Mouse (Mus musculus) bone marrow macrophage, adult 2 months (primary cell): ENCODE data around the gene Taf8. TPM values are rescaled to one million over a fixed set of nuclear protein-coding genes. Genes with fewer than 3 reads are reported as not detected.

Experiments used
- H3K27ac ChIP-seq: 2 replicates; pipeline ENCODE4 v1.5.1; 2012; ENCODE audit warnings: low read depth, low read length; ENCODE audit not compliant: insufficient read depth
- H3K4me1 ChIP-seq: 2 replicates; pipeline ENCODE4 v1.6.1; 2012; ENCODE audit warnings: low read length; ENCODE audit not compliant: control insufficient read depth, insufficient read depth
- H3K4me3 ChIP-seq: 2 replicates; pipeline ENCODE4 v1.5.1; 2012; ENCODE audit warnings: mild to moderate bottlenecking, low read length, moderate library complexity; ENCODE audit not compliant: insufficient read depth
- CTCF ChIP-seq: IDR thresholded peaks from 2 replicates; pipeline ENCODE4 v1.5.1; 2012; ENCODE audit warnings: low read depth, mild to moderate bottlenecking, low read length, moderate library complexity
- POLR2A ChIP-seq: IDR thresholded peaks from 2 replicates; pipeline ENCODE4 v1.6.1; 2012; ENCODE audit warnings: mild to moderate bottlenecking, low read depth, low read length, borderline replicate concordance
- polyA plus RNA-seq: library from polyadenylated mRNA; stranded (reverse); fragments of >200 nt; gene quantifications from 2 replicates; pipeline ENCODE4 v1.2.4, GENCODE M21; 2012; ENCODE audit not compliant: missing spikeins, insufficient read depth, insufficient read length

The Taf8 gene
- polyA plus RNA-seq, 1 experiment: 30.1 TPM

DNA sequence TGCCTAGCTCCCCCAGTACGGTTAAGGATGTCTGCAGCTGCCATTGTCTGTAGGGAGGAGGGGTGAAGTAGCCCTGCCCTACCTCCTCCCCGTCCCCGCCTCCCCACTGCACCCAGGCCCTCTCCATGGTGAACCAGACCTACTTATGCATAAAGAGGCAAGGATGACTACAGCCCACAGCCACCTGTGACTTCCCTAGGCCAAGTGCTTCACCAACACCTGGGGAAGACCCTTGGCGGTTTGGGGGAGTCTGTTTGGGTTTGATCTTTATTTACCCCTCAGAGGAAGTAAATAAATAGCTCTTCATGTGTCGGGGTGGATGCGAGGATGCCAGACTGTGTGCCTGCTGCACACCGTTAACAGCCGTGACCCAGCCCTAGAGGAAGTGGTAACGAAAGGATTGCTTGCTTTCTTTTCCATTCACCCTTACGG, 29.3 kb upstream of the Taf8 start:
- no peak overlapping the region for H3K27ac ChIP-seq
- peaks cover 9% of the 10 kb centered on the region for H3K4me1 ChIP-seq
- H3K4me3 ChIP-seq: no peak overlapping the region

DNA sequence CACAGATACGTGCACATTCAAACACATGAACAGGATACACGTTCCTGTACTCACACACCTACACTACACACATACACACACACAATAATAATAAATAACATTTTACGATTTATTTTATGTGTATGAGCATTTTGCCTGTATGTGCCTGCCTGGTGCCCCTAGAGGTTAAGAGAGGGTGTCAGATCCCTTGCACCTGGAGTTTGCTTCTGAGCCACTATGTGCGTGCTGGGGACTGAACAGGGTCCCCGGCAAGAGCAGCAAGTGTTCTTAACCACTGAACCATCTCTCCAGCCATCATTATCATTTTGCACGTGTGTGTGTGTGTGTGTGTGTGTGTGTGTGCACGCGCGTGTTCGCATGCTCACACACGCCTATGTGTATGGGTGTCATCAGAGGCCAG, 27.5 kb upstream of the Taf8 start:
- Histone ChIP-seq H3K27ac (no peak overlapping the region), H3K4me1 (peaks cover 13% of the 10 kb centered on the region), H3K4me3 (no peak overlapping the region)
- TF ChIP-seq POLR2A (no peak), CTCF (no peak)

More for the DNA sequence above, 29.3 kb upstream of the Taf8 start:
- no peak for TF ChIP-seq CTCF
- no peak for TF ChIP-seq POLR2A

DNA sequence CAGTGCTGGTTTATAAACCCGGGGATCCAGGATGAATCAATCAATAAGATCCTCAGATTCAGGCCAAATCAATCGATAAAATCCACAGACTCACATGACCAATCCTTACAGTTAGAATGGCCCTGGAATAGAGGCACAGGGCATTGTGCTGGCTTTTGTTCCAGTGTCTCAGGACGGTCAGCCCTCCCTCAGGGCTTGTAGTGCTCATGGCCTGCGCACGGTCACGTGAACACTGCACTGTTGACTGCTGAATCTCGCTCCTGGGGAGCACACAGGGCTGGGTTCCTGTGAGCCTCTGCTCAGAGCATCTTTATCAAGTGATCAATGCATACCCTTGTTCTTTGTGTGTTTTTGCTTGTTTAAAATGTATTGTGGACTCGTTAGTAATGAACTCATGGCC, 26.8 kb upstream of the Taf8 start:
- no peak overlapping the region for H3K4me3 ChIP-seq
- no peak overlapping the region for H3K27ac ChIP-seq
- H3K4me1 ChIP-seq: peaks cover 19% of the 10 kb centered on the region
- TF ChIP-seq CTCF: no peak
- no peak for TF ChIP-seq POLR2A

DNA sequence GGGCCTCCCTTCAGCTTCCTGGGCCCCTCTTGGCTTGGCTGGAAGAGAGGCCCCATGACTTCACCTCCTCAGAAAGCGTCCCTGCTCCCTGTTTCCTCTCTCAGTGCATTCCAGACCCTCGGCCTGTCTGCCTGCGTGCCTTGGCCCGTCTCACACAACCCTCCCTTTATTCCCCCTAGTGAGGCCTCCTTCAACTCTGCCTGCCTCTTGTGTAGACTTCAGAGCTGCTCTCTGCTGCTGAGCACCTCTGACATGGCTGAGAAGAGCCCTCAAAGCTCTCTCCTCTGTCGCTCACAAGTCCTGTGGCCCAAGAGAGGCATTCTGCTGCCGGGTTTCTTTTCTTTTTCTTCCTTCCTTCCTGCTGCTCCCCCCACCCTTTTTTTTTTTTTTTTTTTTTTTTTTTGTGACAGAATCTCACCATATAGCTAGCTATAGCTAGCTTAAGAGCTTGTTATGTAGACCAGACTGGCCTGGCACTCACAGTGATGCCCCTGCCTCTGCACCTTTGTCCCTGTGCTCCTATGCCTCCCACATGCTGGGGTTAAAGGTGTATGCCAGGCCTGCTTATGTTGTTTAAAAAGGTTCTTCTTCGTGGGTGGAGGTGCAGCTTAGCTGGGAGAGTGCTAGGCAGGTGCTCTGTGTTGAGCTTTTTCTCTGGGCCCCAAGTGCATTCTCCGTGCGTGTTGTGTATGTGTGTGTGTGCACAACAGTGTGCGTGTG, 25.6 kb upstream of the Taf8 start:
- H3K4me1 ChIP-seq: peaks cover 29% of the 10 kb centered on the region
- H3K27ac ChIP-seq: no peak overlapping the region
- H3K4me3 ChIP-seq: no peak overlapping the region
- no peak for TF ChIP-seq POLR2A
- TF ChIP-seq CTCF: no peak

DNA sequence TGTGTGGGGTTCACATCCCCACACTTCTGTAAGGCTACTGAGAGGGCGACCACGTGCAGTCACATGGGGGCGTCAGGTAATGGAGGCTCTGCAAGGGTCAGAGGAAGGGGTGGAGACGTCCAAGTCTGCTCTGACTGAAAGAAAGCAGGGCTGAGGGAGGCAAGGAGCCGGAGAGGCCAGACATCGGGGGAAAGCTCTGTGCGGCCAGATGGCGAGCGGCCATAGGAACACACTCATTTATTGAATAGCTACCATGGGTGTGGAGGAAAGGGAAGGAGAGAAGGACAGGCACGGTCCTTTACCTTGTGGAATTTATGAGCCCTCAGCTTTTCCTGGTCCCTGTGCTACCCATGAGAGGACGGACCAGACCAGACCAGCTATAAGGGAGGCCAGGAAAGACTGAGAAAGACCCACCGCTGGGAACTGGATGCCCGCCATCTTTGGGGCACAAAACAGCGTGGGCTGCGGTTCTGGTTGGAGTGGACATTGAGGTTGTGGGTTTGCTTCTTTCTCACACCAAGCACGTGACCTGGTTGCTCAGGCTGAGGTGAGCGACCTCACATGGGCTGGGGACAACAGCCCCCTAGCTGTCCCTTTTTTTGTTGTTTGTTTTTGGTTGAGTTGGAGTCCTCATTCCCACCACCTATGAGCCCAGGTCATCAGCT, 24.9 kb upstream of the Taf8 start:
- TF ChIP-seq POLR2A (no peak), CTCF (no peak)
- Histone ChIP-seq H3K4me1 (peaks cover 36% of the 10 kb centered on the region), H3K27ac (no peak overlapping the region), H3K4me3 (no peak overlapping the region)

DNA sequence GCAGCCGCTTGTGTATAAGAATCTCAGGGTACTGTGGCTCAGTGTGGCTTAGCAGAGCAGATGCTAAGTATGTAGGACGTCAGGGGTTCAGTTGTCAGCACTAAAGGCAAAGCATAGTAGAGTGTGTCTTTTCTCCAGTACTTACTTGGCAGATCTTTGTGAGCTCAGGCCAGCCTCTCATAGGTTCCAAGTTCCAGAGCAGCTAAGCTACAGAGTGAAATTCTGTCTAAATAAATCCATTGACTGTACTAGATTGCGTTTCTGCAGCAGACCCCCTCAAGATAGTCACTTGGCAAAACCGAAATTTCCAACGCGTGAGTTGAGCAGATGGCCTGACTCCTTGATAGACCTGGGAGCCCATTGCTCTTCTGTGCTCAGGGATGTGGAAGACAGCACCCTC, 22.9 kb upstream of the Taf8 start:
- no peak for TF ChIP-seq POLR2A
- TF ChIP-seq CTCF: no peak
- H3K27ac ChIP-seq: no peak overlapping the region
- no peak overlapping the region for H3K4me3 ChIP-seq
- H3K4me1 ChIP-seq: peaks cover 43% of the 10 kb centered on the region

DNA sequence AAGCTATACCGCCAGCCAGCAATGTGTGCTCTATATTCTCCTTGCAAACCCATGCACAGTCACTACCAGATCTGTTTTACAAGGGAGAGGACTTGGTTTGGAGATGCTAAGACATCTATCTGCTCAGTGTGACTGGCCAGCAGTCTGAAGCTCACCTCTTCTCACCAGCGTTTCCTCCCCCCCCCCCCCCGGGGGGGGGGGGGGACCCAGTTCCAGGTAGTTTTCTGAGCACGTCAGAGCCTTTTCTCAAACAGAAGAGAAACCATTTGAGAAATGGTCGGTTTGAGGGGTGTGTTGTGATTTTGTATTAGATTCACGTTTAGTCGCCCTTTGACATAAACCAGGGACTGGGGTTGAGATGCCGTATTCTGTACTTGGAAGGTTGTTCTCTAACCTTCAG, 22.0 kb upstream of the Taf8 start:
- TF ChIP-seq POLR2A (no peak), CTCF (no peak)
- Histone ChIP-seq H3K4me1 (peaks cover 43% of the 10 kb centered on the region), H3K27ac (peak overlapping the region; percentile 94), H3K4me3 (no peak overlapping the region)

DNA sequence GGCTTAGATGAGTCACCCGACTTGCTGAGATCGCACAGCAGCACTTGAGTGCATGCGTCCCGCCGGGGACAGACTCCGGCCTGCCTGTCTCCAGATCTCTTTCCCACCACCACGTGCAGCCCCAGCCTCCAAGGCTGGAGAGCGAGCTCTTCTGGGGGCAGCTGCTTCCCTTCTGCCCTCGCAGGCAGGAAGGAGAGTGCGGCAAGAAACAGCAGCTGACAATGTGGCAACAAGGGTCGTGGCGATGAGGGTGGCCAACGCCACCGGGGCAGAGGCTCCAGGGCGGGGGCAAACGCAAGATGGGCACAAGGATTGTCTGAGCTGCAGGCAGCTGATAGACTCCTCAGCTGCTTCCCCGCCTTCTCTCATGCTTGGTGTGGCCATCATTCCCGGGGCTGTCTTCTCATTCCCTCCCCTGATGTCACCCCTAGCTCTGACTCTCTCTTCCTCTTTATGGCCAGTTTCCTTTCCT, 21.2 kb upstream of the Taf8 start:
- no peak for TF ChIP-seq POLR2A
- TF ChIP-seq CTCF: no peak
- peaks cover 43% of the 10 kb centered on the region for H3K4me1 ChIP-seq
- peak overlapping the region; percentile 43 for H3K4me3 ChIP-seq
- H3K27ac ChIP-seq: peak overlapping the region; percentile 94

DNA sequence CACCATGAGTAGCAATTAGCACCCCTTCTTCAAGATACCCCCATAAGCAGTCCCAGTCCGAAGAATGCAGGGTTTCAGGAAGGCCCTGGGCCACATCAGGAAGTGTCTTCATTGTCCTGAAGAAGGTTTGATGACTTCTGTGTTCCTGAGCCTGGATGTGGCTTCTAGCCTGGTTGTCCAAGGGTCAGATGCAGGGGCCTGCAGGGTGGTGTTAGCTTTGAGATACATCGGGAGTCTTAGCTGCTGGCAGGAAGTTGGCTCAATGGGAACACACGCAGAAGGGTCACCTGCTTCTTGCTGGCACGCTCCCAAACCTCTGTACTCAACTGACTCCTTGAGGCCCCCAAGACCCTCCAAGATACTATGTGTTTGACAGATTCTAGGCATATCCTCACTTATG, 20.4 kb upstream of the Taf8 start:
- TF ChIP-seq CTCF (no peak), POLR2A (no peak)
- Histone ChIP-seq H3K27ac (peak overlapping the region; percentile 94), H3K4me3 (no peak overlapping the region), H3K4me1 (peaks cover 42% of the 10 kb centered on the region)
